Mouse (Mus musculus) WW6 (cell line): ENCODE data around the gene Lrrc74a.

Experiments used
- DNase-seq: peaks from one replicate; pipeline ENCODE4 v3.0.0-alpha.2; 2013; ENCODE audit warnings: low read depth, low spot score

Gene Lrrc74a

DNA sequence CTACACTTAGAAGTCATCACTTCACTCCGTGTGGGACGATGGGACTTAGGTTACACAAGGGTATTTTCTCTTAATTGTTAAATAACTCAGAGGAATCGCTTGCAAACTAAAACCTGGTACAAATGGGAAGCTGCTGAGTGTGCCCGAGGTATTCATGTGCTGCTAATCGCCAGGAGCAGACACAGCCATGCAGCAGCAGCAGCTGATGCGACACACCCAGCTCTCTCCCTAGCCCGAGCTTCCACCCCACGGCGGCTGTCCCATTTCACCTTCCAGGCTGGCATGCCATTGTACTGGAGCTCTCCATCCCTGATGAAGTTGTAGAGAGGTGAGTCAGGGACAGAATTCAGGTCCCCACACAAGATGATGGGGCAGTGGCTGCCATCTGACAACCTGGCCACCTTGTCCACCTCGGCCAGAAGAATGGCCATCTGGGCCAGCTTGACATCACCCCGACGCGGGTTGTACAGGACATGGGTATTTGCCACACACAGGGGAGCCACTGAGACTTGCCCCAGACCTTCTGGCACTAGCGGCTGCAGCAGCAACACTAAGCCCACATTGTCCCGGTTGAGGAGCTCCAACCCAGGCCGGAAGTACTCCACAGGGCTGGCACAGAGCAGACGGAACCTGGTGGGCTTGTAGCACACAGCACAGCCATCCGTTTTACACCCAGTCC, 14.1 kb upstream of the Lrrc74a start:
- DNase-seq = no peak

DNA sequence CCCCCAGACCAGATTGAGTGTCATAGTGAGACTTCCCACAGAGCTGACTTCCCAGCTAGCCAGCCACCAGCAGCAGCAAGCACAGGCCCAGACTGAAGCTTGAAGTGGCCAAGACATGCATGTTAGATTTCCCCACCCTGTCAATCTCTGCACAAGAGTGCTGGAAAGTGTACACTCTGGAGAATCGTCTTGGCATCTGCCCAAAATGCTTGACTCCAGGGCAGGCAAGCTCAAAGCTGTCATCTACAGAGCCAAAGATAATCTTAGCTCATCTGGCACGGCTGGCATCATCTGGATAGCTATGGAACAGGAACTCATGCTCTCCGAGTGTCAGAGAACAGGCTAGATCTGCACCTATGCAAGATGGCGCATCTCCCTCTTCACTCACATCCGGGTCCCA, 12.7 kb upstream of the Lrrc74a start:
- no peak for DNase-seq

DNA sequence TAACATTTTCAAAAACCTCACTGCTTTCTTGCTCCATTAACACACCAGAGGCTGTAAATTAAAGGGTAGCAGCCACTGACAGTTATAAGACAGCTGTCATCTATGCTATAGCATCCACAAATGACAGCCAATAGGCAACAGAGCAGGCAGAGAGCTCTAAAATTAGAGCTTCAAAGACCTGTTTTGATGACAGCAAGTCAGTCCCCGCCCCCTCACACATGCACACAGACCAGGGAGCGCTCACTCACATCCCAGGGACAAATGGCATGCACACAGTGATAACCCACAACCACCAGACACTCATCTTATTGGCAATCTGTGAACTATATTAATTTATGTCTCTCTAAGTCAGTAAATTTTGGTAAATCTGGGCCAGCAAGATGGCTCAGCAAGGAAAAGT, 9.9 kb upstream of the Lrrc74a start:
- DNase-seq = no peak

DNA sequence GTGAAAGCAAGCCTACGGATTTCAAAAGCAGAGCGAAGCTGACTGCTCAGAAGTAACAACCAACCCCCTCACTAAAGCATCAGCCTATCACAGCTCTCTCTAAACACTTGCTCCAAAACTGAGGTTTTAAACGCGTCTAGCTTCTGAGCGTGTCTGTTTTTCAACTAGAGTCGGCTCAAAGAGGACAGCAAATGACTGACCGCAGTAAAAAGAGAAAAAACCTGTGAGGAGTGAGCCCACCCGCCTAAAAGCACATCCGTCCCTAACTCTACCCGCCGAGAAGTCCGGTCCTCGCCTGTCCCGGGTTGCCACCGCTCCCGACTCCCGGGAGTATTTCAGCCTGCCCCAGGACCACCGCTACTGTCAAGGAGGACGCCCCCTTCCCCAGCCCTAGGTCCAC, 8.5 kb upstream of the Lrrc74a start:
- no peak for DNase-seq

DNA sequence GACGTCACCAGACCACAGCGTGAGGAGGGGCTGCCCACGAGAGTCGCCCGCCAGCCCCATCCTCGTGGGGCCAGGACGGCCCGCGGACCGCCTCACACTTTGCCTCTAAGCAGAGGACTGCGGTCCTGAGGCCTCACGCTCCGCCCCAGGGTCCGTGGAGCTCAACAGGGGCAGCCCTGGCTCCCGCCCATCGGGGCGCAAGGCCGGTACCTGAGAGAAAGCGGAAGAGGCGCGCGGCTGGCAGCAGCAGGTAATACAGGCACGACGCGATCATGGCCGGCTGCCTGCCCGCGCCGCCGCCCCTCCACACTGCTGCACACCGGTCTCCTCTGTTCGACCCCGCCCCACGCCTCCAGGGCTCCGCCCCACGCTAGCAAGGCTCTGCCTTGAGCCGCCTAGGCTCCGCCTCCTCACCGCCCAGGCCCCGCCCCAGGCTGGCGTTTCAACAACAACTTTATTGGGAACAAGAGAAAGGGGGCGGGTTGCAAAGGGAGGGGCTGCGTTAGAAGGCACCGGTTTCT, 8.0 kb upstream of the Lrrc74a start, which contains the start of gene Angel1:
Gene Angel1 (minus strand): TSS at position 341 of the 521 bp plus-strand sequence.
- peak; percentile 96 for DNase-seq

DNA sequence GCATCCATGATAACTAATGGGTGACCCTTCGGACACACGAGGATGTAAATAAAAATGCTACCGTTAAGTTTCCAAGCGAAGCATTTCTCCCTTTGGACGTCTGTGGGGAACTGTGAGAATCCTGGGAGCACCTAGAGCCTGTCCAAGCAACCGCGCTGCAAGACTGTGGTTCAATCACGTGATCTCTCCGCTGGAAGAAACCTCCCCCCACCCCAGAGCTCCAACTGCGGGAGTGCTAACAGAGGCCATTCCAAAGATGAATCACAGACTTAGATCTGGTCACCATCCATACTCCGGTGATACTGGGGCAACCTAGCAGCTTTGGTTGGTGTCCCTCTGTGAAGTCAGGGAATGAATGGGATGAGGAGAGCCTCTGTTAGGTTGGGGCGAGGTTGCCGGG, 26.9 kb downstream of the Lrrc74a start:
- no peak for DNase-seq

DNA sequence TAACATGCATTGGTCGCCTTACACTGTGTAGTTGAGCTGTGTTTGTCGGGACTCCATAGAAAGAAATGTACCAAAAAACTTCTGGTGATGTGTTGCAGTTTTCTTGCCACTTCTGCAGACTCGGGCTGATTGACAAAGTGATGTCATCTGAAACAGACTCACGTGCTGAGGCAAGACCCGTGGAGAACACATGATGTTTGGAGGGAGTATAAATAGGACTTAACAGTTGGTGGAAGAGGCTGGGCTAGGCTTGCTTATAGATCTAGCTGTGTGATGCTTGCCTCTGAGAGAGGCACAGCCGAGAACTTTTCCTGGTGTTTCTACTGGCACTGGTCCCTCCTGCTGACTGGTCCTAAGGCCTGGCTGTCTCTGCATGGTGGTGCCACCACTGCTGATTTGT, 29.9 kb downstream of the Lrrc74a start:
- no peak for DNase-seq

DNA sequence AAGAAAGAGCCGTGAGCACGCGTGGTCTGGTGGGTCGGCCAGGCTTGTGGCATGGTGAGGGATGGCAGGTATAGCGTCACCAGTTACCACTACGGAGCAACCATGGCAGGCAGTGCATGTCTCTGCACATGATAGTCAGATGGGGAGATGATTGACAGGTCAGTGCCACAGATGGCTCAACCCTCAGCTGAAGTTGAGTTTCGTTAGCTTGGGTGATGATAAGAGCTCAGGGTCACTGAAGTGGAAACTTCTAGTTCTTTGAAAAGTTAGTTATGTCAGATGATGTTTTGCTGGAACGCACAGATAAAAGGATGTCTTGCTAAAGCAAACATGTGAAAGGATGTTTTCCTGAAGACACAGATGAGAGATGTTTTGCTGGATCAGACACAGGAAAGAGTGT, 32.3 kb downstream of the Lrrc74a start:
- DNase-seq = no peak

DNA sequence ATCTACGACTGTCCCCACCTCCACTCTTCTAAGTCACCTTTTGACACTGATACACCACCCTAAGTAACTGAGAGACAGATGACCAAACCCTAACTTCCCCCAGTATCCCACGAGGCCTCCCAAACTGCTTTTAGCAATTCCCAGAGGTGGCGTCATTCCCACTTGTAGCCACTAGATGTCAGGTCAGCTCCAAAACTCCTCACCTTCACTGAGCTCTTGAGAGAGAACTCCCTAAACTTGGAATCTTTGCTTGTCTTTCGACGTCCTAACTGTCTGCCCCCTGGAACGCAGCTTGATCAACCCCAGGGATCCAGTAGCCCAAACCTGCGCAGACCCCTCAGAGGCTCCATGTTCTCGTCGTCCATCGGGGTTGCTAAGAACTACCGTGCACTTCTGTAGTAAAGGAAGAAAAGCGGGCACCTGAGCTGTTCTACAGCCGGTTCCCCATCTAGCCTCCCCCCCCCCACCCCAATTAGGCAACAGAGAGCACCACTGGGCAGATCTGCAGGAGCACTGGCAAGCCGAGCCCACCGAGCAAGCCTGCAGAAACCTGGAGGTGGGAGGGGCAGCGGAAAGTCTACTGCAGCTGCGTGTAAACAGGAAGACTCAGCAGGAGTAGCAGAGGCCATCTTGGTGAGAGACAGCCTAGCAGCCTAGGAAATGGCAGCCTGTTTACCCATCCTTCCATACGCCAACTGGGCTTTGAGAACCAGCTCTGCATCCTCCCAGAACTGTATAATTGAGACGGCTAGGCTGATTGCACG, 33.9 kb downstream of the Lrrc74a start:
- peak; percentile 66 for DNase-seq

DNA sequence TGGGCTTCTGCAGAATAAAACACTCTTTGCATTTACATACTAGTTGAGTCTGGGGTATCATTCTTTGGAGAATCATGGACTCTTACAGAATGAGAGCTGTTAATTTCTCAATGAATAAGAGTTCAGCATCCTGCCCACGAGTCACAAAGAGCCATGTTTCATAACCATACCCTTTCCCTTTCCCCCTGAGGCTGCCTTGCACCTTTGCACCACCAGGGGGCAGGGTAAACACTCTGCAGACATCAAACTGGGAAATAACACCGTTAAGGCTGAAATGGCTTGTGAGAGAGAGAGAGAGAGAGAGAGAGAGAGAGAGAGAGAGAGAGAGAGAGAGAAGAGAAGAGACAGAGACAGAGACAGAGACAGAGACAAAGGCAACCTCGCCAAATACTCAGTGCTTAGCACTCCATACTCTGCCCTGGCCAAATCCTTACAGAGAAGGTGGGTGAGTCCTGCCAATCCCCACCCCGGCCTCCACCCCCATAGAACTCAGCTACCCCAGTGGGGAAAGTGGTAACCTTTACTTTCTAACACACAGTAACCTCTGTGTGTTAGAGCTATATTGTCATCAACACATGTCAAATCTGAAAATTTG, 34.9 kb downstream of the Lrrc74a start:
- DNase-seq = no peak

DNA sequence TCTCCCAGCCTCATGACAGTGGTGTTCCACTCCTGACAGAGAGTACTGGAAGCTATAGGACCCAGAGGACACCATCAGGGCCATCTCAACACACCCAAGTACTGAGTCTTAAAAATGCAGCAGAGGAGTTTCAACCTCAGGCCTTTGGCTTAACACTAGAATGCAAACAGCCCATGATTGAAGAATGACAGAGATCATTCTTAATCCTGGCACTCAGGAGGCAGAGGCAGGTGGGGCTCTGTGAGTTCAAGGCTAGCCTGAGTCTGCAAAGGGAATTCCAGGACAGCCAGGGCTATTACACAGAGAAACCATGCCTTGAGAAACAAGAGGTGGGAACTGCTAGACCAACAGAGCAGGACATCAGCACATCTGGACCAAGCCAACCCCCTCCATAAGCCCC, 35.6 kb downstream of the Lrrc74a start:
- DNase-seq = no peak

DNA sequence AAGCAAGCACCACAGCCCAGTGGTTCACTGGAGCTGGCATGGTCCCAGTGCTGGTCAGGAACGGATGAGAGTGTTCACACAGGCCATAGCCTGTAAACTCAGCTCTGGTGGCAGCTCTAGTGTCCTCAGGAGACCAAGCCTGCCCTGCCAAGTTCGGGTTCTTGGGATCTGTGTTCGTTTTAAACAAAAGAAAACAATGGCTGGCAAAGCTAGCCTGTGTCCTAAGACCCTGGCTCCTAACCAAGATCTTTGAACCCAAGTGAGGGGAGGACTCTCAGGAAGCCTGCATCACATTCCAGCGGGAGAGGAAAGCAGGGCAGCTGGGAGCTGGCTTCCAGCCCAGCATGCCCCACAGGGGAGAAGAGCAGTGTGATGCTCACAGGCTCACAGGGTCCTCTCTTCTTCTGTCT, 36.1 kb downstream of the Lrrc74a start:
- no peak for DNase-seq

DNA sequence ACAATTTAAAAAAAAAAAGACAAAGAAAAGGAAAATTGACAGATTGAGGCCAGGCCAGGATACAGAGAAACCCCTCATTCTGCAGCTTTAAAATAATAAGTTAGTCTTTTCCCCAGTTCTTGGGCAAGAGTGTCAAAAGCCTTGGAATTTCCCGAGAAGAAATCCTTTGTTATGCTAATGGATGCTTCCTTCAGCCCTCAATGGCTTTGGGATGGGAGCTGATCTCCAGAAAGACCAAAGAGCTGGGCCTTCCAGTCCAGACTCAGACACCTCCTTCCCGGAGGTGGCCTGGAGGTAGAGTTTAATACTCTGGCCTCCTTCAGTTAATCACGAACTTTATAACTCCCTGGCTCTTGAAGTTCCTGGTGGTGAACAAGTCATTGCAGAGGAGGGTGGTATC, 36.8 kb downstream of the Lrrc74a start:
- no peak for DNase-seq

DNA sequence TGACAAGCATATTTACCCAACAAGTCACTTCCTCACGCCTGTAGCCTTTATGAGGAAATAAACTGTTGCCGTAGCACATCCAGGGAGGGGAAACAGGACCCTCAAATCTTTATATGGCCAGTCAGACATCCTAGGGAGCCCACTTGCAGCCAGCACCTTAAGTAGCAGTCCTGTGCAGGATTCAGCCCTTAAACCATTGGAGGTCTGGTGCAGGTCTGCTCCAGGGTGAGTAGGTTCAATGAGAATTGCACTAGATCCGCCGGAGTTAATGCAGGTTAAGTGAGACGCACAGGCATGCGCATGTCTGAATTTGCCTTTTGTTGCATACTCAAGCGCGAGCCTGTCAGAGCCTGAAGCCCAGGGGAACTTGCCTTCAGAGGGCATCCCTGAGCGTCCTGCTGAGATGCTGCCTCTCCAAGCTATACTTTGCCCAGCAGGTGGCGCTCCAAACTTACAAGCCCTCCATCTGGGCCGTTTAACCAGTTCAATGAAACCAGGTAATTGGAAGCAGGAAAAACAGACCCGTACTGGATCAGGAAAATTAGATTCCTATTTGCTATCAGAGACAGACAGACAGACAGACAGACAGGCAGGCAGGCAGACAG, 37.8 kb downstream of the Lrrc74a start:
- DNase-seq = peak; percentile 89

DNA sequence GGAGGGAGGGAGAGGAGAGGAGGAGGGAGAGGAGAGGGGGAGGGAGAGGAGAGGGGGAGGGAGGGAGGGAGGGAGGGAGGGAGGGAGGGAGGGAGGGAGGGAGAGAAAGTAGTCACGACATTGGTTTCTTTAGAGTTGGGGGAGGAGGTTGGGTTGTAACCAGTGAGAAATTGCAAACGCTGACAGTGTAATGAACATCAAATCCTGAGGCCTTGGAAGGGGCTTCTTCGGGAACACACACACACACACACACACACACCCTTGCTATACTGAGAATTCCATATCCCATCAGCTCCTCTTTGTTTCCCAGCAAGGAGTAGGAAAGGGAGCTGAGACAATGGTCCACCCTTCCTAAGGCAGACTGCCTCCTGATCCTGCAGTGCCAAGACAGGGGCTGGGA, 38.4 kb downstream of the Lrrc74a start:
- DNase-seq = no peak

DNA sequence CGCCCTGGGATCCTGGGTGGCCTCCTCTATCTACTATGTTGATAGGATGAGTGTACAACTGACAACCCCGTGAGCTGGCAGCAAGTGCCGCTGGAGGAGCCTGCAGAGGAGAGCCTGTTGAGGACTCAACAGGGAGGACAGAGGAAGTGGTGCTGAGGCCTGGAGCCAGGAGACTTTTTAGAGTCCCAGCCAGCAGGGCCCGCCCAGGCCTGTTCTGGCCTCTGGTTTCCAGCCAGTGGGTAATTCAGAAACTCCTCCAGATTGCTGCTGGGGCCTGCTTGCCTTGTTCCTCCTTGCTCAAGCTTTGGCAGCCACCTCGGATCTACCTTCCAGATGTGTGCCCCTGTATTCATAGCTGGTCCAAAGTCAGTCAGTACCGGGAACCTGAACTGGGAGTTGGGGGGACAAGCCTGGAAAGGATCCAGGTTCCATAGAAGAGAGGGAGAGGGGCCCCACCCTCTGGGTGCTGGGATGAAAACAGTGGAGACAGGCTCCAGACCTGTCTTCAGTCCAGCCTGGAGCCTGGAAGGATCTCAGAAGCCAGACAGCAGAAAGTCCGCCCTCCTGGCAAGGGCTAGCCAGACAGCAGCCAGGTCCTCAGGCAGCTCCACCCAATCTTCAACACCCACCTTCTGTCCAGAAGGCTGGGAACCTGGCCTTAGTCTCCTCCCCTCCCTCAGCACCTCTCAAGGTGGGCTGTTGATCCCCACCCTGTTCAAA, 41.6 kb downstream of the Lrrc74a start:
- no peak for DNase-seq

DNA sequence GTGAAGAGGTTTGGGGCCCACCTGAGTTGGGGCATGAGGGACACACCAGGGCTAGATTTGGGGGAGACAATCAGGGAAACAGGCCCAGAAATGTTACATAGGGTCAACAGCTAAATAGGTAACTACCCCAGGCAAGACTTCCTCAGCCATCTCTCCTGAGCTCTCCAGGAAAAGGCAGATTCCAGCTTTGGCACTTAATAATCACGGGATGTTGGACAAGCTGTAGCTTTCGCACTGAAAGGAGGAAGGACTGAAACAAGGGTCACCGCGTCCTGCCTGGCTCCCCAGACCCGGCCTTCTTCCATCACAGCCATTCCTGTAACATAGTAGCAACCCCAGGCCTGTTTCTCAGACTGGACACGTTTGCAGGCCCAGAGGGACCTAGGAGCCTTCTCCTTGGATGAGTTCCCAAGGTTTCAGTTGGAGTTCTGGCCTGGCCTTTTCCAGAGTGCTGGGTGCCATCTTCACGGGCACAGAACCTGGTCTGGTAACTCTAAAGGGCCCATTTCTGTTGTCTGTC, 42.2 kb downstream of the Lrrc74a start:
- no peak for DNase-seq

DNA sequence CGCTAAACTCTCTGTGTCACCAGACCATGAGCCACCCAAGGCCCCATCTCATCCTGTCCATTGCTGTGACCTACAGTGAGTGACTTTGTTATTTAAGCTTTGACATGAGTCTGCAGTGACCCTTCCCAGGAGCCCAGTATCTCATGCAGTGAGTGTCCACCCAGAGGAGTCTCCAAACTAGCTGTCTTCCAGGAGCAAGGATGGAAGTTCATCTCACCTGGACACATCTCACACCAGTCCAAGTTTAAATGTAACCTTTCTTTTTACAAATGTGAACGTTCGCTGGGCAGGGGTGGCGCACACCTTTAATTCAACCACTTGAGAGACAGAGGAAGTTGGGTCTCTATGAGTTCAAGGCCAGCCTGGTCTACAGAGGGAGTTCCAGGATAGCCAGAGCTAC, 44.4 kb downstream of the Lrrc74a start:
- DNase-seq = no peak

DNA sequence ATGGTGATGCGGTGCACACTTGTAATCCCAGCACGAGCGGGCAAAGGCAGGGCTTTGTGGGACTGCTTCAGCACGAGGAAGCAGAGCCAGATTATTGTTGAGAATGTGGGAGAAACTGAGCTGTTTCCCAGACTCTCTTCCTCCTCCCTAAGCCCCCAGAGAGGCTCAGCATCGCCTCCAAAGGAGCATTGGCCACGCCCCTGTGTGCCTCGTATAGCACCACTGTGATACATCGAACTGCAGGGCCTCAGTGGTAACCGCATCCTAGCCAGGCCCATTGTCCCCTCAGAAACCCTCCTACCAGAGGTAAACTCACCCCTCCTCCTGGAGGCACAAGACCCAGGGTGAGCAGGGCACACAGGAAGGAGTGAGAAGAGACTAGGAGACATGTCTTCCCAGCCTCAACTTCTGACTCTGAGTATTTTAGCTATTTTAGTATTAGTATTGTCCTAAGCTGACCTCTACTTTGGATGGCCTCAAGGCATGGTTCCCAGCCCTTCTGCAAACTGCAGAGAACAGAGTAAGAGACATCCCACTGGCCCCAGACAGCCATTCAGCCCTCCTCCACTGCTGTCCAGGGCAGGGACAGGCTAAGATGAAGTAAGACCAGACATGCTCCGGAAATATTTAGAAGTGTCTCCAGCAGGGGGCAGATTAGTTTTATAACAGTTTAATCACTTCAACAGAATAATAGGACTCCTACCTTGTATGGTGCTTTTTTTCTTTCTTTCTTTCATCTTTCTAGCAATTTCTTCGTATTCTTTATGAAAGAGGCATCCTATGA, 45.2 kb downstream of the Lrrc74a start:
- no peak for DNase-seq

DNA sequence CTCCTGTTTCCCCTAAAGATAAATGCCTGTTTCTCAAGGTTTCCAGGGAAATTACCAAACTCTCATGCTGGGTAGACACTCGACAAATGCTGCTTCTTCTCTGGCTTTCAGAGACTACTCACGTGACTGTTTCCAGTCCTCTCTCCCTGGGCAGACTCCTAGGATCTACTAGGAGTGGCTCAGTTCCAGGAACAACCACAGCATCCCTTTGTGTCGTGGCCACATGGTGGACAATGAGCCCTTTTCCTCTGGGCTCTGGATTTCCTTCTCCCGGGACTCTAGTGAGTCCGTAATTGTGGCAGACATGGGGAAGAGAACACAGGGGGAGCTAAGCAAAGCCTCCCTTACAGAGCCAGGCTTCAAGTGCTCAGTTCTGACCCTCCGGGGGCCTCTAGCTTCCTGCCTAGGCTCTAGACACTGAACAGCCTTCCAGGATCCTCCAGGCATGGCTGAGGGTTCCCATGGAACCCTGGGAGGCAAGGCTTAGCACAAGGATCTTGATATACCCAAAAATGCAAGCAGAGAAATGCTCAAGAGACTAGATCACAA, 47.6 kb downstream of the Lrrc74a start:
- no peak for DNase-seq
